8 mouse cellular contexts compared by ENCODE assay signal in genomic region chr4:154496991-154497390, GRCm38 (mm10).
DNase-seq lines count a peak whose midpoint lies in the region; ATAC-seq and TF ChIP-seq lines count a peak whose summit lies in the region.

No protein-coding gene starts in this region.

- WGBS in intestine, embryonic 15.5 days = 9% methylated on average over 7 of the region's 7 CpGs

- 0 out of 2 replicates have a peak overlapping the region, but pooled peaks have one; percentile 1 for H3K4me2 ChIP-seq in intestine, embryonic 15.5 days (replicated peaks)

- peak overlapping the region; percentile 84 for H3K27ac ChIP-seq in intestine, embryonic 15.5 days
- H3K27ac ChIP-seq in left cerebral cortex, adult 2 months = no peak overlapping the region

- H3K9ac ChIP-seq in intestine, embryonic 15.5 days = no peak overlapping the region

- no peaks in the 10 kb centered on the region for H3K36me3 ChIP-seq in intestine, embryonic 15.5 days

- no peaks in the 10 kb centered on the region for H3K9me3 ChIP-seq in intestine, embryonic 15.5 days

- no peak for TF ChIP-seq CTCF in left cerebral cortex, adult 2 months (IDR thresholded peaks at IDR 0.05)

- H3K4me1 ChIP-seq in intestine, embryonic 15.5 days (replicated peaks) = peaks cover 42% of the 10 kb centered on the region

- H3K4me3 ChIP-seq in intestine, embryonic 15.5 days (replicated peaks) = no peak overlapping the region
- no peak overlapping the region for H3K4me3 ChIP-seq in left cerebral cortex, adult 2 months

- peak; percentile 95 to 96 for DNase-seq in adrenal gland, adult (ENCODE audit: inconsistent age in 2 of 2, low spot score in 1 of 2)
- DNase-seq in embryo, embryonic 10 days (ENCODE audit: low spot score) = peak; percentile 79
- peak; percentile 58 to 67 for DNase-seq in gastrocnemius, postnatal 36 days
- DNase-seq in left cerebral cortex, adult 2 months (ENCODE audit: extremely low spot score in 1 of 2, low spot score in 2 of 2) = peak; percentile 63 to 80
- peak; percentile 91 for DNase-seq in lung, postnatal 14 days
- peak; percentile 64 to 76 for DNase-seq in right cerebral cortex, postnatal 36 days (ENCODE audit: low spot score in 2 of 2)
- no peak for DNase-seq in thymus, postnatal 36 days

- no peaks in the 10 kb centered on the region for H3K27me3 ChIP-seq in intestine, embryonic 15.5 days (replicated peaks)

- intact Hi-C loops in gastrocnemius, postnatal 36 days (cut with DNase I) = no loop called here
- intact Hi-C loops in left cerebral cortex, adult 2 months (cut with DNase I) = no loop called here

- peak; percentile 85 for ATAC-seq in intestine, embryonic 15.5 days

Comparison
In these comparisons a context has a peak if more than half of its experiments do, and no peak if none do; other contexts are left out.
1. DNase-seq: peak in adrenal gland, adult (2 of 2), embryo, embryonic 10 days (single experiment), gastrocnemius, postnatal 36 days (2 of 2), left cerebral cortex, adult 2 months (2 of 2), lung, postnatal 14 days (single experiment) and right cerebral cortex, postnatal 36 days (2 of 2); none in thymus, postnatal 36 days (0 of 2).